Mouse (Mus musculus) 3134 (cell line): ENCODE results near the gene Sepsecs.

Experiments used
- DNase-seq: peaks from one replicate; pipeline ENCODE4 v3.0.0-alpha.2; 2011; ENCODE audit warnings: low spot score; ENCODE audit not compliant: insufficient read length; ENCODE audit errors: extremely low read depth

Gene Sepsecs

GRCm38 (mm10) chr5:52611315-52611895 lies 58.1 kb downstream of the Sepsecs start:
- peak; percentile 37 for DNase-seq

- DNase-seq, result no peak
Measured at GRCm38 (mm10) chr5:52610306-52610705, 59.2 kb downstream of the Sepsecs start.

- no peak for DNase-seq
Measured at GRCm38 (mm10) chr5:52609672-52610071, 59.8 kb downstream of the Sepsecs start.

- DNase-seq, result no peak
Measured at GRCm38 (mm10) chr5:52604582-52605041, 64.9 kb downstream of the Sepsecs start.

GRCm38 (mm10) chr5:52590612-52591011 lies 78.9 kb downstream of the Sepsecs start:
- no peak for DNase-seq
